Comparison of ENCODE assay signal across 8 mouse cellular contexts in the genomic region with DNA sequence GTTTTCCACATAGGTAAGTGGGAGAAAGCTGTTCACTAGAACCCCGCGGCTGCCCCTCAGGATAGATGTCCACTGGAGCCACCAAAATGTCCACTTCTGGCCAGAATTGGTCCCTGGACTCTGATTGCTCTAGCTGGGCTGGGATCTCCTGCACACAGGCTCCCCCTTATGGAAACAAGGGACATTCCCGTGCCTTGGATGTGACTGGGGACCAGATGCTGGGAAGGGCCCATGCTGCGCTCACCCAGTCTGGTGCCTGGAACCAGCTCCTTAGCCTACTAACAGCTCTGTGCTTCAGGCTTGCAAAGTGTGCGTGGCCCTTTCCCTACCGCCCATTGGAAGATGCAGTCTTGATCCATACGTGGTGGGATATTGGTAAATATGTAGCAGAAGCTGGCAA.
DNase-seq lines count a peak whose midpoint lies in the region; ATAC-seq and TF ChIP-seq lines count a peak whose summit lies in the region.

No protein-coding gene starts in this region.

- no peaks in the 10 kb centered on the region for H3K36me3 ChIP-seq in lung, postnatal 0 days (ENCODE audit: insufficient read depth, low read length)

- 29% methylated on average over 7 of the region's 7 CpGs for WGBS in lung, postnatal 0 days

- TF ChIP-seq CTCF in lung, postnatal 0 days (IDR thresholded peaks at IDR 0.05), result peak; percentile 81

- no peak overlapping the region for H3K27ac ChIP-seq in lung, postnatal 0 days (ENCODE audit: low read length)

- intact Hi-C loops in gastrocnemius, postnatal 14 days (cut with DNase I; ENCODE audit: low total_unique reads), result loop anchor here (10.0 kb wide), 1 partner anchor 152 kb away; no protein-coding TSS in a partner anchor

- H3K4me2 ChIP-seq in lung, postnatal 0 days (replicated peaks; ENCODE audit: low read depth, low read length), result no peak overlapping the region

- TF ChIP-seq EP300 in lung, postnatal 0 days (IDR thresholded peaks at IDR 0.05), result no peak

- no peaks in the 10 kb centered on the region for H3K4me1 ChIP-seq in lung, postnatal 0 days (ENCODE audit: insufficient read depth, low read depth, low read length)

- no peak overlapping the region for H3K4me3 ChIP-seq in lung, postnatal 0 days (ENCODE audit: low read depth, low read length)

- no peak overlapping the region for H3K9ac ChIP-seq in lung, postnatal 0 days (replicated peaks; ENCODE audit: low read depth)

- ATAC-seq in lung, postnatal 0 days, result peak; percentile 37; the same call in 1 of the 2 replicates

- H3K27me3 ChIP-seq in lung, postnatal 0 days (replicated peaks; ENCODE audit: insufficient read depth, low read length), result no peaks in the 10 kb centered on the region

- no peaks in the 10 kb centered on the region for H3K9me3 ChIP-seq in lung, postnatal 0 days (ENCODE audit: low read length)

- peak; percentile 38 for DNase-seq in ovary, postnatal 14 days (ENCODE audit: low spot score)
- DNase-seq in ovary, postnatal 10 days (ENCODE audit: low spot score), result no peak
- DNase-seq in cerebellum, postnatal 36 days, result peak; percentile 87 to 88
- peak; percentile 63 for DNase-seq in gastrocnemius, postnatal 14 days
- DNase-seq in layer of hippocampus, adult 18-20 months (ENCODE audit: low spot score in 2 of 2), result peak; percentile 50 to 74
- peak; percentile 55 for DNase-seq in lung, postnatal 0 days (ENCODE audit: low spot score)
- DNase-seq in yolk sac, embryonic 10.5 days (ENCODE audit: low spot score), result peak; percentile 3
- no peak for DNase-seq in B cell, adult 2 months

Comparison
In these comparisons a context has a peak if more than half of its experiments do, and no peak if none do; other contexts are left out.
1. DNase-seq: peak in ovary, postnatal 14 days (single experiment), cerebellum, postnatal 36 days (2 of 2), gastrocnemius, postnatal 14 days (single experiment), layer of hippocampus, adult 18-20 months (2 of 2), lung, postnatal 0 days (single experiment) and yolk sac, embryonic 10.5 days (single experiment); none in ovary, postnatal 10 days (single experiment) and B cell, adult 2 months (0 of 2).